Mouse (Mus musculus) liver, postnatal 0 days (tissue): ENCODE measurements around the gene Iqgap1.

Source experiments
- CTCF ChIP-seq: sonication (generic); IDR thresholded peaks from 2 replicates; pipeline ENCODE4 v1.5.1; 2016; ENCODE audit warnings: antibody characterized with exemption, low read depth
- EP300 ChIP-seq: IDR thresholded peaks from 2 replicates; pipeline ENCODE4 v1.6.1; 2016; ENCODE audit warnings: antibody characterized with exemption, low read depth, mild to moderate bottlenecking

- TF ChIP-seq CTCF: no peak
- TF ChIP-seq EP300: no peak
Observed at GRCm38 (mm10) chr7:80789534-80789933, 36.2 kb downstream of the Iqgap1 start.
